Mouse (Mus musculus) G1E (cell line): ENCODE data around the gene Etfbkmt.

Experiments
- CTCF ChIP-seq: IDR thresholded peaks from 2 replicates; pipeline ENCODE4 v1.5.1; 2012; ENCODE audit warnings: low read depth, low read length, inconsistent platforms, mixed read lengths
- GATA1 ChIP-seq: IDR thresholded peaks from 2 replicates; pipeline ENCODE4 v1.6.1; 2012; ENCODE audit warnings: borderline replicate concordance, low read length, inconsistent platforms, mixed read lengths
- POLR2AphosphoS5 ChIP-seq: IDR thresholded peaks from 2 replicates; pipeline ENCODE4 v1.6.1; 2012; ENCODE audit warnings: low read depth, low read length, inconsistent platforms; ENCODE audit not compliant: insufficient replicate concordance
- TAL1 ChIP-seq: conservative IDR thresholded peaks from 2 replicates; pipeline ENCODE4 v1.6.1; 2012; ENCODE audit warnings: low read depth, low read length, inconsistent platforms, mixed read lengths

- TF ChIP-seq GATA1 (no peak), CTCF (no peak), TAL1 (no peak), POLR2AphosphoS5 (no peak)
Observed at GRCm38 (mm10) chr6:149152119-149152518, 12.5 kb downstream of the Etfbkmt start.
